Mouse (Mus musculus): ENCODE measurements around the gene Dlat.

DNA sequence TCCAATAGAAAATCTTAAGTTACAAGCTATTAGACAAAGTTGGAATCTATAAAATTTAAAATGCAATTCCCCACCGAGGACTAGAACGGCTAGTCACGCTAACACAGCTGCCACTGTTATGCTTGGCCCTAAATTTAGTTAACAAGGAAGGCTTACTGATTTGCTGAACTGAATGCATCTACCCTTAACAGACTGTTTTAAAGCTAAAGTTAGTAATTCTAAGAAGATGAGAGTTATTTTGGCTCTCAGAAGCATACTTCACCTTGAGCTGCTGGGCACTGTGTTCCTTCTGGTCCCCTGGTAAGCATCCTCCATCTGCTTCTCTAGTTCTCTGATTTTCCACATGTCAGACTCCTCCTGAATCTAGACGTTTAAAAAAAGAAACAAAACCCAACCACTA lies 47.5 kb downstream of the Dlat start:
- no peak for TF ChIP-seq GATA1 (IDR thresholded peaks at IDR 0.05; ENCODE audit: borderline replicate concordance, low read length)
- TF ChIP-seq FLI1 (IDR thresholded peaks at IDR 0.05; ENCODE audit: low read length), result no peak

All from megakaryocyte, embryonic 14.5 days (primary cell).